Mouse (Mus musculus) layer of hippocampus, adult 2 months (tissue): ENCODE results near the gene Vamp5. TPM values are rescaled to one million over a fixed set of nuclear protein-coding genes. Genes with fewer than 3 reads are reported as not detected.

ENCODE experiments used
- DNase-seq, 2 experiments: peaks; one replicate each; pipeline ENCODE4 v3.0.0; 2022; ENCODE audit warnings: low spot score in 2 of 2
- H3K27ac ChIP-seq: fragments of 200-600 bp; 2 replicates; pipeline ENCODE4 v1.8.1; 2022
- H3K4me3 ChIP-seq: fragments of 200-600 bp; 2 replicates; pipeline ENCODE4 v1.8.1; 2022; ENCODE audit warnings: mild to moderate bottlenecking
- CTCF ChIP-seq: fragments of 200-600 bp; conservative IDR thresholded peaks from 2 replicates; pipeline ENCODE4 v1.8.1; 2022; ENCODE audit warnings: antibody characterized with exemption, mild to moderate bottlenecking, moderate library complexity
- total RNA-seq, 2 experiments: library from RNA; stranded (reverse); gene quantifications; 2 replicates each; pipeline ENCODE4 v1.2.3; 2021

The Vamp5 gene
- total RNA-seq, 2 experiments from 2014 or later, result 3.9 to 4.6 TPM

- DNase-seq, result no peak
- TF ChIP-seq CTCF, result no peak
- peak overlapping the region; percentile 84 for H3K27ac ChIP-seq
- peak overlapping the region; percentile 94 for H3K4me3 ChIP-seq
These were observed 35.7 kb downstream of the Vamp5 start for GRCm38 (mm10) chr6:72344396-72345073.

GRCm38 (mm10) chr6:72340481-72340880, 39.8 kb downstream of the Vamp5 start:
- no peak for TF ChIP-seq CTCF
- no peak overlapping the region for H3K27ac ChIP-seq
- no peak overlapping the region for H3K4me3 ChIP-seq
- DNase-seq, result no peak

GRCm38 (mm10) chr6:72333111-72333510, 47.2 kb downstream of the Vamp5 start:
- no peak overlapping the region for H3K27ac ChIP-seq
- no peak for TF ChIP-seq CTCF
- DNase-seq, result no peak
- no peak overlapping the region for H3K4me3 ChIP-seq

GRCm38 (mm10) chr6:72330133-72330532, 50.1 kb downstream of the Vamp5 start:
- TF ChIP-seq CTCF, result no peak

GRCm38 (mm10) chr6:72329019-72329418, 51.2 kb downstream of the Vamp5 start:
- no peak for DNase-seq
- TF ChIP-seq CTCF, result no peak
- Histone ChIP-seq H3K27ac (no peak overlapping the region), H3K4me3 (no peak overlapping the region)

More at GRCm38 (mm10) chr6:72330133-72330532, 50.1 kb downstream of the Vamp5 start:
- DNase-seq, result no peak
- H3K27ac ChIP-seq, result no peak overlapping the region
- H3K4me3 ChIP-seq, result no peak overlapping the region

GRCm38 (mm10) chr6:72326274-72326673, 54.0 kb downstream of the Vamp5 start:
- peak; percentile 57 to 74 for DNase-seq
- Histone ChIP-seq H3K4me3 (no peak overlapping the region), H3K27ac (0 out of 2 replicates have a peak overlapping the region, but pooled peaks have one; percentile 10)
- peak; percentile 65 for TF ChIP-seq CTCF

- TF ChIP-seq CTCF, result no peak
- no peak for DNase-seq
- Histone ChIP-seq H3K4me3 (no peak overlapping the region), H3K27ac (no peak overlapping the region)
These were observed 56.3 kb downstream of the Vamp5 start for GRCm38 (mm10) chr6:72323786-72324508.

- TF ChIP-seq CTCF, result no peak
- Histone ChIP-seq H3K27ac (no peak overlapping the region), H3K4me3 (no peak overlapping the region)
- no peak for DNase-seq
These were observed 57.3 kb downstream of the Vamp5 start for GRCm38 (mm10) chr6:72322936-72323335.

- peak; percentile 81 for TF ChIP-seq CTCF
- H3K27ac ChIP-seq, result peak overlapping the region; percentile 73
- no peak overlapping the region for H3K4me3 ChIP-seq
- peak; percentile 63 to 78 for DNase-seq
These were observed 61.2 kb downstream of the Vamp5 start for GRCm38 (mm10) chr6:72319019-72319418.

Other genes starting within 250 kb of the Vamp5 start
- 1 to 10 TPM; 2.1 to 3.1 TPM for gene Atoh8, start 144.9 kb downstream of the Vamp5 start, total RNA-seq
- not detected for gene Sftpb, start 75.9 kb downstream of the Vamp5 start, total RNA-seq
- gene Usp39, start 35.3 kb downstream of the Vamp5 start, total RNA-seq, result 10 to 100 TPM; 31.0 to 32.5 TPM
- gene 0610030E20Rik, start 33.2 kb downstream of the Vamp5 start, total RNA-seq, result 10 to 100 TPM; 17.4 to 19.0 TPM
- gene Tmem150a, start 25.0 kb downstream of the Vamp5 start, total RNA-seq, result 10 to 100 TPM in 1 of 2 experiments, 1 to 10 TPM in 1; 9.6 to 11.3 TPM
- gene Rnf181, start 13.5 kb downstream of the Vamp5 start, total RNA-seq, result 10 to 100 TPM; 74.7 to 86.1 TPM
- gene Vamp8, start 10.2 kb upstream of the Vamp5 start, total RNA-seq, result 10 to 100 TPM; 11.5 to 12.5 TPM
- 10 to 100 TPM; 24.2 to 30.3 TPM for gene Ggcx, start 33.8 kb upstream of the Vamp5 start, total RNA-seq
- 100 to 1,000 TPM; 172 to 195 TPM for gene Mat2a, start 59.1 kb upstream of the Vamp5 start, total RNA-seq
- gene Sh2d6, start 141.2 kb upstream of the Vamp5 start, total RNA-seq, result under 1 TPM; 0.49 to 0.56 TPM
- gene Capg, start 163.9 kb upstream of the Vamp5 start, total RNA-seq, result 1 to 10 TPM; 2.5 to 2.8 TPM
- gene Elmod3, start 217.9 kb upstream of the Vamp5 start, total RNA-seq, result 10 to 100 TPM; 25.4 to 25.8 TPM
- gene Retsat, start 218.0 kb upstream of the Vamp5 start, total RNA-seq, result 10 to 100 TPM; 54.3 to 58.3 TPM
- gene Tgoln1, start 236.5 kb upstream of the Vamp5 start, total RNA-seq, result 10 to 100 TPM; 87.9 to 88.2 TPM